Mouse (Mus musculus): ENCODE results near the gene Samd4b.

Gene Samd4b

DNA sequence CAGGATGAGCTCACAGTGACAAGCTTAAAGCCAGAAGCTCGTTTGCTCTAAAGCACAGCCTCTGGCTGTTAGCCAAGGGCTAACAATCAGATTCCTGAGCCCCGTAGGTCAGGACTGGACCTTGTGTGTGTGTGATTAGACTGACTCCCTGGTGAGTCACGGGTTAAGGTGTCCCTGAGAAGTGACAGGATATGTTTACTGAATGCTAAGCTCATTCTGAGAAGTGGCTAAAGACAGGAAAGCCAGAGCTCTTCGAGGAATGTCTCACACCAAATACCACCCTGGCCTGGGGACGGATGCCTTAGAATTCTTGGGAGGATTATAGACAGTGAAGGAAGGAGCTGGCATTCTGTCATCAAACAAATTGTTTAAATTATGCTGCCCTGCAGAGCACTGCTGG, 240.0 kb downstream of the Samd4b start:
- DNase-seq (ENCODE audit: low spot score in 2 of 2), result no peak

DNA sequence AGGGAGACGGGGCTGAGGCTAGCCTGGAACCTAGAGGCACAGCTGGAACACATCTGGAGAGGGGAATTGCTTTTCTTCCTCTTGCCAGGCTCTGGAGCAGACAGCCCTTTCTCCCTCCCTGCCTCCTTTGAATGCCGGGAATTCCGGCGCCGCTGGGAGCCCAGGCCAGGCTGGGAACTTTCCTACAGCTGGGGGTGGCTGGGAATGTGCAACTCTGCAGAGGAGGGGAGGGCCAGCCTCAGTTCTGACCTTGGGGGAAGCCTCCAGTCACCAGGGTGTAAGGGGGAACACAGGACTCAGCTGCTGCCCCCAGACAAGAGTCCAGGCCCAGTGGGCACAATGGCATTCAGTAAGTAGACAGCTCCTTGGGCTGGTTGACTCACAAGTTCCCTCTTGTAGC, 241.0 kb downstream of the Samd4b start:
- no peak for DNase-seq (ENCODE audit: low spot score in 2 of 2)

DNA sequence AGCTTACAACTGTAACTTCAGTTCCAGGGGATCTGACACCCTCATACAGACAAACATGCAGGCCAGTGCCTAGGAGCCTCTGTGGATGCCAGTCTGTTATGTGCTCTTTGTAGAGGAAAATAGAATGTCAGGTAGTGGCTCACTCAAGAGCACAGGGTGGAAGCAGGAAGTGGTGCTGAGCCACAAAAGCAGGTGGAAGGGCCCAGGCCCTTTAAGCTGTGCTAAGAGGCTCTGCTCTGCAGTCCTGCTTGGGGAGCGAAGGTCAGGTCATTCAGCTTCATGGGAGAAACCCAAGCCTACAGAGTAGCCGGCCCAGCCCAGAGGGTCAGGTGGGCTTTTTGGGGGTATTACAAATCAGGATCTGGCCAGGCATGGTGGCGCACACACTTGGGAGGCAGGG, 242.7 kb downstream of the Samd4b start:
- no peak for DNase-seq (ENCODE audit: low spot score in 2 of 2)

DNA sequence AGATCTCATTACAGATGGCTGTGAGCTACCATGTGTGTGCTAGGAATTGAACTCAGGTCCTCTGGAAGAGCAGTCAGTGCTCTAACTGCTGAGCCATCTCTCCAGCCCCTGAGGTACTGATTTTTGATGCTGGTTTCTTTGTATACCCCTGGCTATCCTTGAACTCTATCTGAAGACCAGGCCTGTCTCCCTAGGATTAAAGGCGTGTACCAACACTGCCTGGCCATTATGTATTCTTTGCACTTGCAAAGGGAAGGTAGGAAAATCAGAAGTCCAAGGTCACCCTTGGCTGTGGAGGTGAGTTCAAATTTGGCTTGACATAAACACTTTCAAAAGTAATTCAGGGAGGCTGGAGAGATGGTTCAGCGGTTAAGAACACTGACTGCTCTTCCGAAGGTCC, 243.3 kb downstream of the Samd4b start:
- no peak for DNase-seq (ENCODE audit: low spot score in 2 of 2)

DNA sequence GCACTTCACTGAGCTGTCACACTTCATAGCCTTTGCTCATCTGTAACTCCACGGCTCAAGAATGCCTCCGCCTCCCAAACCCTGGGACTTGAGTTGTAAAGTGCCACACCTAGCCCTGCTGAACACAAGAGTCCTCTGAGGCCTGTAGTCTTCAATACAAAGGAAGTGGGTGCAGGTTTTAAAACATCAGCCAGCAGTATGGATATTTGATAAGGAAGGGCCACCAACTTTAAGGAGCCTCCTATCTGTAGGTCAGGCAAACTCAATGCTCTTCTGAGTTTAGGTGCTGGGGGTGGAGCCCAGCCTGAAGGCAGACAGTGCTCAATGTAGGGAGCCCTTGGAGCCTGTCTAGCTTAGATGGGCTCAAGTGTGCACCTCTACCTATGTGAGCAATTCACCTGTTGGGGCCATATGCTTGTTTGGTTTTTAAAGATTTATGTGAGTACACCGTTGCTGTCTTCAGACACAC, 243.8 kb downstream of the Samd4b start:
- DNase-seq (ENCODE audit: low spot score in 2 of 2), result no peak

DNA sequence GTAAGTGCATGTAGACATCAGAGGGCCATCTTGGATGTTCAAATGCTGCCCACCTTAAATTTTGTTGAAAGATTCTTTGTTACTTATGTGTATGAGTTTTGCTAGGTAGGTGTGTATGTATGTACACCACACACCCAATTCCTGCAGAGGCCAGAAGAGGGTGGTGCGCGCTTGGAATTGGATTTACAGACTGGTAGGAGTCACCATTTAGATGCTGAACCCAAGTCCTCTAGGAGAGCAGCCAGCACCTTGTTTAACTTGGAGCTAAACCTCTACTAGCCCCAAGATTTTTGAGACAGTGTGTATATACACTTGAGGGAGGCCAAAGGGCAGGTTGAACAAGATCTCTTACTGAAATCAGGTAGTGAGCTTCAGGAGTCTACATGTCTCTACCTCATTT, 244.7 kb downstream of the Samd4b start:
- no peak for DNase-seq (ENCODE audit: low spot score in 2 of 2)

DNA sequence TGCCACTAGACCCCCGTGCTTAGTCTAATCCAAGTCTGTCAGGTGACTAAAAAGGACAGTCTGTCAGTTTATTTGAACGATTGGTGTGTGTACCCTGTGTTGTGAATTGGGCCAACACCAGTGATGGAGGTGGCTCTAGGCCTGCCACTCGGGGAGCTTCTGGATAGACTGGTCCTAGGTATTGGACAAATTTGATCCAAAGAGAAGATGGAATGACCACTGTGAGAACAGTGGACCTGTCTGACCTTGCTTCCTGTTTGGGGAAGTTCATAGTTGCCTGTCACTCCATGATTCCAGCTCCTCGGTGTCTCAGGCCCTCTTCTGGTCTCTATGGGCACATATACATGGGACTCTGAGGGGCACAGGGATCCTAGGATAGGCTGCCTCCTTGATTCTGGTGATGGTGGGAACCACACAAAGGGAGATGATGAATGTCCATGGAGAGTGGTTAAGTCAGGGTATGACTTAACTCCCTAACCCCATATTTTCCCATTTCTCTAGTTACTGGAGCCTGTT, 246.2 kb downstream of the Samd4b start:
- no peak for DNase-seq (ENCODE audit: low spot score in 2 of 2)

DNA sequence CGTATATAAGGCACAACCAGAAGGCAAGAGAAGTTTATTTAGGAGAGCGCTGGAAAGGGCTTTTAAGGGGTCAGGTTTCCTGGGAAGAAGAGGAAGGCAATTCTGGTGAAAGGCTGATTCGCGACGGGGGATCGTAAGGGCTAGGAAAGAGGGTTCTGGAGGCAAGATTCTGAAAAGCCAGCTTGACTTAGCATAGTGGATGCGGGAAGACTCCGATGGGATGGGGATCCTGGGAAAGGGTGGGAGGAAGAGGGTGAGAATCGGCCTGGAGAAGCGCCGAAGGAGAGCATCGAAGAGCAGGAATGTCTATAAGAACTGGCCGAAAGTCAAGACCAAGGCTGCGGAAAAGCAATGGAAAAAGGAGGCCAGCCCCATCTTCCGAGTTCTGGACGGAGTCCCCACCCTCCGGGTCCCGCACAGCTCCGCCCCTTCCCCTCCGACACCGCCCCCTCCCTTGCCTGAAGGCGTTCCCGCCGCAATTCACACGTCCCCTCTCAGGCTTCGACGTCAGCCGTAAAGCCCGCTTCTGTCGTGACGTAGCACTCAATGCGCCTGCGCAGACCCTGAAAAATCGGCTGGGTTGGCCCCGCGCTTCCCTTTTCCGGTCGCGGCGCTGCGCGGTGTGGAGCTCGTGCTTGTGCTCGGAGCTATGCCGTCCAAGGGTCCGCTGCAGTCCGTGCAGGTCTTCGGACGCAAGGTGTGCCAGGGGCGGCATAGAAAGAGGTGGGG, 247.6 kb downstream of the Samd4b start, which contains the start of gene Rps16:
Gene Rps16, plus strand, starts transcription at position 498 of the 729 bp plus-strand sequence.
- DNase-seq (ENCODE audit: low spot score in 2 of 2), result peak; percentile 98 to 99

Data from cerebellum, postnatal 4 days (tissue).